Mouse (Mus musculus): ENCODE data around the gene Ccdc170. TPM values are rescaled to one million over a fixed set of nuclear protein-coding genes. Genes with fewer than 3 reads are reported as not detected.
A peak's percentile ranks its signal among the peaks of the same experiment; 100 is the strongest.
"Not testable (repeated sequence)": the region's sequence is repeated elsewhere in the genome, so short reads cannot be mapped to it uniquely, and the experiment has no call there.

Gene Ccdc170
- total RNA-seq, 2 experiments from 2014 or later, result 0.28 to 0.38 TPM

- DNase-seq, result no peak
These were observed 118.6 kb downstream of the Ccdc170 start for GRCm38 (mm10) chr10:4600796-4601474.

- not testable (repeated sequence) for DNase-seq
These were observed 119.3 kb downstream of the Ccdc170 start for GRCm38 (mm10) chr10:4601612-4602011.

GRCm38 (mm10) chr10:4602466-4602865, 120.2 kb downstream of the Ccdc170 start:
- DNase-seq, result no peak

DNA sequence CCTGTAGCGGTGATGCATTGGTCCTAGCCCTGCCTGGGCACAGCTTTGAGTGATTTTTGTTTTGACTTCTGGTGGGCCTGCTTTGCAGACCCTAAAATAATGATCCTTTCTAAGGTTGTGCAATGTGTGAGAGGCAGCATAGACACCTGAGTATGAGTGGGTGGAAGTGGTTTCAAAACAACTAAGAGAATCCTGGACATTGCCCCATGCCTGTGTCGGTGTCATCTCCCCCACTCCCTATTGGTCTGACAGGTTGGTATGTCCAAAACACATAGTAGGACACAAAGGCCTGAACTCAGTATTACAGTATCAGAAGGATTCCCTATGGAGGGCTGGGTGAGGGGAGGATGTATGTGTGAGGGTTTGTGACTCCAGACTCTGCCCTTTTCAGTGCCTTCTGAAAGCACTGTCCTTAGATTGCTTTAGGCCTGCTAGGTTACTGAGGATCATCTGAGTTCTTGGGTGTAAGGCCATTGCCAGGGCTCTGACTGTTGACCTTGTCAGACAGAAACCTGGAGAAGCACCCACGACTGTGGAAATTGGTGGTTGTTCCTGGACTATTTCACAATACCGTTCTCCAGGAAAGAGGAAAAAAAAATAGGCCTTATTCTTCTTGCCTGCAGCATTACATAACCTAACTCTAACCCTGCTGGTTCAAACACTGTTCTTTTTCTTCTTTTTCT, 122.4 kb downstream of the Ccdc170 start:
- DNase-seq, result no peak

GRCm38 (mm10) chr10:4610234-4610633, 127.9 kb downstream of the Ccdc170 start:
- DNase-seq, result no peak

DNA sequence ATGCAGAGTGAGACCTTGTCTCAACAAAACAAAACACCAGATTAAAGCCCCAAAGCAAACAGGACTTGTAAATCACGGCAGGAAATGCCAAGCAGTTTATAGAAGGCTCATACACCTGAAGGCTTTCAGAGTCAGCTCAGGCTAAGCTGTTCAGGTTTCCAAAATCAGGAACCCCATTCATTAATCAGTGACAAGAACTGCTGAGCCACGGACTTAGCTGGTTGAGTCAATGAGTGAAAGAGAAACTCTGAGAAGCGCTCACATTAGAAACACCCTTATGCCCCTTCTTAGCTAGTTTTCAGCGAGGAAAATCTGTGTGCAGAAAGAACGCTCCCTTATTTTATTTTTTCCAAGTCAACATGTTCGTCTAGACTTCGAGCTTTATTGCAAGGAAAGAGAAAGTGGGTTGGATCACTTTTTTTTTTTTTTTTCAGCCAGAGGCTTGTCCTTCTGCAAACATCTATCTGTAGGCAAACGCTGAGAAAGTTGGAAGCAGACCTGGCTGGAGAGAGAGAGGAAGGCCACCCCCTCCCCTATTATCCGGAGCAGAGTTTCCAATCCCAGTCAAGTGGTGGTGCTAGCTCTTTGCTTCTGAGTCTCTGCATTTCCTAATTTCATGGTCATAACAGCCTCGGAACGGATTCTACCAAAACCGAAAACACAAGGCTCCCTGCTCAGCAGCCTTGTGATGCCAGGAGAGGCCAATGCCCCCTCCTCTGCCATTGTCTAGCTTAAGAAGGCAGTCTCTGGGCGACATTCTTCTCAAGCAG, 129.3 kb downstream of the Ccdc170 start, which contains the start of gene Esr1:
Esr1 (plus strand) TSS at position 208 of the 770 bp plus-strand sequence.
- DNase-seq, result peak; percentile 18

Other genes with a start within 250 kb of the Ccdc170 start
- 10 to 100 TPM in 1 of 2 experiments, 1 to 10 TPM in 1; 10.0 to 13.0 TPM for gene Akap12, start 216.1 kb upstream of the Ccdc170 start, total RNA-seq (2021)
- 1 to 10 TPM; 4.6 to 4.8 TPM for gene Zbtb2, start 94.4 kb upstream of the Ccdc170 start, total RNA-seq (2021)
- gene Rmnd1, start 50.1 kb upstream of the Ccdc170 start, total RNA-seq (2021), result 10 to 100 TPM; 38.2 to 39.9 TPM
- gene Armt1, start 50.0 kb upstream of the Ccdc170 start, total RNA-seq (2021), result 10 to 100 TPM in 1 of 2 experiments, 1 to 10 TPM in 1; 9.8 to 11.1 TPM
- 10 to 100 TPM; 30.8 to 37.8 TPM for gene Esr1, start 129.1 kb downstream of the Ccdc170 start, total RNA-seq (2021)

All from gastrocnemius, postnatal 25 days (tissue).